Mouse (Mus musculus) forebrain, embryonic 14.5 days (tissue): ENCODE measurements around the gene Mon2. TPM values are rescaled to one million over a fixed set of nuclear protein-coding genes. Genes with fewer than 3 reads are reported as not detected.
A peak's percentile ranks its signal among the peaks of the same experiment; 100 is the strongest.
"Not testable (repeated sequence)": the region's sequence is repeated elsewhere in the genome, so short reads cannot be mapped to it uniquely, and the experiment has no call there.

Experiments
- ATAC-seq: fragments of 200-750 bp; cut with Nextera tagmentation; 2 replicates; pipeline ENCODE4 v1.8.0; 2017; ENCODE audit warnings: mild to moderate bottlenecking, moderate library complexity
- DNase-seq: peaks from one replicate; pipeline ENCODE4 v3.0.0-alpha.2; 2015; ENCODE audit warnings: low spot score
- H3K27ac ChIP-seq: fragments of 300-500 bp; sonication (generic); 2 replicates; pipeline ENCODE4 v1.5.1; 2014; ENCODE audit warnings: low read depth, mild to moderate bottlenecking, control low read depth, low read length, moderate library complexity
- H3K27me3 ChIP-seq: fragments of 300-500 bp; sonication (generic); replicated peaks from 2 replicates; pipeline ENCODE4 v1.6.1; 2014; ENCODE audit warnings: low read length, control low read depth, mixed read lengths; ENCODE audit not compliant: control insufficient read depth, insufficient read depth
- H3K36me3 ChIP-seq: fragments of 300-500 bp; sonication (generic); 2 replicates; pipeline ENCODE4 v1.6.1; 2014; ENCODE audit warnings: low read length, control low read depth; ENCODE audit not compliant: control insufficient read depth, insufficient read depth
- H3K4me1 ChIP-seq: fragments of 300-500 bp; sonication (generic); 2 replicates; pipeline ENCODE4 v1.6.1; 2014; ENCODE audit warnings: antibody characterized with exemption, low read length, control low read depth; ENCODE audit not compliant: control insufficient read depth, insufficient read depth
- H3K4me2 ChIP-seq: fragments of 300-500 bp; sonication (generic); 2 replicates; pipeline ENCODE4 v1.6.1; 2014; ENCODE audit warnings: mild to moderate bottlenecking, control low read depth, low read length
- H3K4me3 ChIP-seq: fragments of 300-500 bp; sonication (generic); 2 replicates; pipeline ENCODE4 v1.5.1; 2014; ENCODE audit warnings: low read depth, low read length, control low read depth
- H3K9ac ChIP-seq: fragments of 300-500 bp; sonication (generic); 2 replicates; pipeline ENCODE4 v1.6.1; 2014; ENCODE audit warnings: mild to moderate bottlenecking, low read length, control low read depth, moderate library complexity
- H3K9me3 ChIP-seq: fragments of 300-500 bp; sonication (generic); replicated peaks from 2 replicates; pipeline ENCODE4 v1.6.1; 2016; ENCODE audit warnings: low read length, control low read depth, mixed read lengths; ENCODE audit not compliant: control insufficient read depth
- WGBS: fragments of 180-500 bp; shearing (Covaris S2); extraction: QIAGEN DNeasy Blood & Tissue Kit; methylation state at CpG from one replicate; pipeline ENCODE4 v1.1.7; 2014; 5-methylcytosine and 5-hydroxymethylcytosine counted together
- polyA plus RNA-seq: library from polyadenylated mRNA; unstranded; fragments of >200 nt; fragmentation: Nextera tagmentation; extraction: Ambion mirVana; gene quantifications from 2 replicates; pipeline ENCODE4 v1.2.1, GENCODE M21; 2014

Mon2 gene
- polyA plus RNA-seq, 1 experiment from 2014 or later: 23.5 TPM

DNA sequence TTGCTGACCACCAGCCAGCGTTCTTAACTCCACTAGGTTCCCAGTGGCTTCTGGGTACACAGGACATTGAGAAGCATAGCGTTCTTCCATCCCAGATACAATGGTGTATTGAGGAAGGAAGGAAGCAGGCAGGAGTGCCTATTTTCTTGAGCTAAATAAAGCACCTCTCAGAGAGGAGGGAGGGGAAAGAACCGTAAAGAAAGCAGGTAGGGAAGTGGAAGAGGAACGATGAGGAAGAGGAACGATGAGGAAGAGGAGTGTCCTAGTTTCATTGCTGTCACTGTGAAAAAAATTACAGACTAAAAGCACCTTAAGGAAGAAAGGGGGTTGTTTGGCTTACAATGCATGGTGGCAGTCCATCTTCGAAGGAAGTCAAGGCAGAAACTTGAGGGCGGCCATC lies 106.1 kb downstream of the Mon2 start:
- WGBS: 89% methylated on average over 7 of the region's 7 CpGs
- ATAC-seq: no peak
- H3K4me1 ChIP-seq: no peaks in the 10 kb centered on the region
- H3K27ac ChIP-seq: no peak overlapping the region
- no peak for DNase-seq
- no peak overlapping the region for H3K9ac ChIP-seq
- H3K27me3 ChIP-seq: no peaks in the 10 kb centered on the region
- H3K4me2 ChIP-seq: no peak overlapping the region
- no peaks in the 10 kb centered on the region for H3K9me3 ChIP-seq
- H3K4me3 ChIP-seq: no peak overlapping the region
- H3K36me3 ChIP-seq: no peaks in the 10 kb centered on the region

DNA sequence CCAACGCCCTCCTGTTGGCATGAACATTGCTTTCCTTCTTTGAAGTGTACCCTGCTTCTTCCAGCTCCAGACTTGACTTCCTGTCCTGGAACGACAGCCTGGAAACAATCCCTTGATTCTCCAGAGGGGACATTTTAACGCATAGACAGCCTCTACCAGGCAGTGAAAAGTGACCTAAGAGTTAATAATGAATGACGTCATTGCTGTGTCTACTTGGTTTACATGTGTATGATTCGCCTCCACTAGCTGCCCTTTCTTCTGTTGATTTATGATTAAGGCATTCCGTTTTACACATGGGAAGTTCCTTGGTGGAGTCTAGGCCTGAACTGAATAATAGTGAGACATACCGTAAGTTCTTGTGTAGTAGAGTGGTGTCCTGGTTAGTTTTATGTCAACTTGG lies 109.9 kb downstream of the Mon2 start:
- 77% methylated on average over 7 of the region's 7 CpGs for WGBS
- H3K27ac ChIP-seq: no peak overlapping the region
- no peaks in the 10 kb centered on the region for H3K9me3 ChIP-seq
- ATAC-seq: no peak
- H3K4me3 ChIP-seq: no peak overlapping the region
- no peaks in the 10 kb centered on the region for H3K27me3 ChIP-seq
- no peak overlapping the region for H3K9ac ChIP-seq
- H3K36me3 ChIP-seq: no peaks in the 10 kb centered on the region
- no peak overlapping the region for H3K4me2 ChIP-seq
- H3K4me1 ChIP-seq: peaks cover 10% of the 10 kb centered on the region
- no peak for DNase-seq

DNA sequence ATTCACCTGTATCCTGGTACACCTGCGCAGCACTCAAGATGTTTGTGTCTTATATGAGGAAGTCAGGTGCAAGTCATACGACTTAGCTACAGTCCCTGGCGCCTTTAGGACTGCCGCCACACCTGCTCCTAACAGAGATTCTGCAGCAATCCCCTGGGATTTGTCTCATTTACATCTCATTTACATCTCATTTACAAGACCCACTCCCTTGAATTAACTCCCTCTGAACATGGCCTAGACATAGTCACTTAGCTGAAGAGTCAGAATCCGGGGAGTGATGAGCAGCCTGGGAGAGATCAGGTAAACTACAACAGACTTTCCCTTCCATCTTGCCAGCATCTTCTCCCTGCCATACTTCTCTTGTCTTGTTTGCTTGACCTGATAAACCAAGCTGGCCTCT lies 110.7 kb downstream of the Mon2 start:
- H3K9ac ChIP-seq, H3K4me1 ChIP-seq, H3K9me3 ChIP-seq, H3K4me2 ChIP-seq, H3K36me3 ChIP-seq, H3K27me3 ChIP-seq, H3K4me3 ChIP-seq, H3K27ac ChIP-seq: not testable (repeated sequence)
- ATAC-seq: peak; percentile 54
- WGBS: 49% methylated on average over 4 of the region's 5 CpGs
- DNase-seq: peak; percentile 64

DNA sequence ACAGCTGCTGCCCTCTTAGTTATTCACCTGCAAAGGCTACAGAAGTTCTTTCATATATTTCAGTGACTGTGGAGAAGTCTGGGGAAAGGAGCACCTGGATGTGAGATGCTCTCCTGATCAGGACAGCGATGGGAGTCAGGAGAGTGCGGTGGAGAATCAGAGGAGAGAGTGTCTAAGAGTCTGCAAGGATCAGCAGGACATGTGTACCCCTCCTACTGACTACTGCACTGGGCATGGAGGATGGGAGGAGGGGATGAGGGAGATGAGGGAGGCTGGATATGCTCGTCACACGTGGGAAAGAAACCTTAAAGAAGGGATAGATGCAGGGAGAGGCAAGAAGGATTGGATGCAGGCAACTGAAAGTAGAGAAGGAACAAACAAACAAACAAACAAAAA lies 112.1 kb downstream of the Mon2 start:
- no peaks in the 10 kb centered on the region for H3K27me3 ChIP-seq
- no peaks in the 10 kb centered on the region for H3K36me3 ChIP-seq
- H3K4me1 ChIP-seq: peaks cover 10% of the 10 kb centered on the region
- peak overlapping the region; percentile 35; the same call in 1 of the 2 replicates for H3K9ac ChIP-seq
- DNase-seq (no peak), ATAC-seq (0 out of 2 replicates have a peak, but pooled peaks have one; percentile 8)
- WGBS: 25% methylated on average over 4 of the region's 4 CpGs
- 0 out of 2 replicates have a peak overlapping the region, but pooled peaks have one; percentile 9 for H3K4me3 ChIP-seq
- H3K4me2 ChIP-seq: peak overlapping the region; percentile 44
- peak overlapping the region; percentile 65; the same call in 1 of the 2 replicates for H3K27ac ChIP-seq
- no peaks in the 10 kb centered on the region for H3K9me3 ChIP-seq

DNA sequence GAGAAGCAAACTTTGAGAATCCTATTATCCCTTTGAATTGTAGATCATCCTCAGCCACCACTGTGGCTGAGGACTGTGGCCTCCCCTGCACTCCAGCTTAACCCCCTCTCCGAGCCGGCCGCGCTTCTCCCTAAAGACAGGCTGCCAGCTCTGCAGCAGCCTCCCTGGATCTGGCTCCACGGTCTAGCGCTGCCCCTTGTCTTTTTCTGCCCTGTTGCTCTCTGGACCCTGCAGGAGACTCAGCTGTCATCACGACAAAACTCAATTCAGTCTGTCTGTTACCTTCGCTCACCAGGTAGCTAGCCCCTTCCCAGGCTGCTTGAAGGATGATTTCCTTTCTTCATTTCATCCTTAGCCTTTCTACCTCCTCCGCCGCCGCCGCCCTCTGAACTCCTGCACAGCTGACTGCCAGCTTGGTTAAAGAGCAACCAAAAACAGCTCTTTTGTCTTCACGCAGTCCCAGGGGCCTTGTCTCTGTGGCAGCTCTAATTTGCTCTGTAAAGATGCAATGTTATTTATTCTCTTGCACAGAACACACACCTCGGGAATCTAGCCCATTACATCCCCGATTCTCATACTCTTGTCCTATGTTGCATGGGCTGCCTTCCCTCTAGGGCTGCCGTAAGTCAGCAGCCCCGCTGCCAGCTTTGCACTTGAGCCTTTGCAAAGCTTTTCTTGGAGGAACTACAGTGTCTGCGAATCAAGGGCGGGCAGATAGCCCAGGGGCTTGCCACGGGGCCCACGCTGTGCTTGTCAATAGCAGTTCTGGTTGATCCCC lies 112.7 kb downstream of the Mon2 start:
- ATAC-seq: peak; percentile 56; the same call in 1 of the 2 replicates
- Histone ChIP-seq H3K9ac (peak overlapping the region; percentile 35), H3K4me1 (peaks cover 10% of the 10 kb centered on the region), H3K27ac (peak overlapping the region; percentile 65; the same call in 1 of the 2 replicates), H3K9me3 (no peaks in the 10 kb centered on the region), H3K27me3 (no peaks in the 10 kb centered on the region), H3K4me2 (peak overlapping the region; percentile 44), H3K4me3 (peak overlapping the region; percentile 9), H3K36me3 (no peaks in the 10 kb centered on the region)
- DNase-seq: peak; percentile 65
- 2% methylated on average over 21 of the region's 21 CpGs for WGBS

DNA sequence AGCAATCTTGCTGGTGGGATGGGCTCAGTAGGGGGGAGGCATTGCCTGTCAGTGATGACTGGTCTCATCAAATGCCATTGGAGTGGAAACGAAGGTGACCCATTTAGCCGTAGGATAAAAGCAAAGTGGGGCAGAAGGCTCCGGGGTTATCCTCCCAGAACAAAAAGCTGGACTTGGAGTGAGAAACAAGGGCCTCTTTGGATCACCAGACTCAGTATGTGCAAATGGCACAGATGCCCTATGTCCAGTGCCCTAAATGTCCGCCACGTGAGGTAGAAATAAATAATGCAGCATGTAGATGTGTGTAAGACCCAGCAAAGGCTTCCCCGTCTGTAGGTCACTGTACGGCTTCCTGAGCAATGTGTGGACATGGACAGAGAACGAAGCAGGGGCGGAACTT lies 113.7 kb downstream of the Mon2 start:
- WGBS: 60% methylated on average over 9 of the region's 9 CpGs
- no peak overlapping the region for H3K27ac ChIP-seq

DNA sequence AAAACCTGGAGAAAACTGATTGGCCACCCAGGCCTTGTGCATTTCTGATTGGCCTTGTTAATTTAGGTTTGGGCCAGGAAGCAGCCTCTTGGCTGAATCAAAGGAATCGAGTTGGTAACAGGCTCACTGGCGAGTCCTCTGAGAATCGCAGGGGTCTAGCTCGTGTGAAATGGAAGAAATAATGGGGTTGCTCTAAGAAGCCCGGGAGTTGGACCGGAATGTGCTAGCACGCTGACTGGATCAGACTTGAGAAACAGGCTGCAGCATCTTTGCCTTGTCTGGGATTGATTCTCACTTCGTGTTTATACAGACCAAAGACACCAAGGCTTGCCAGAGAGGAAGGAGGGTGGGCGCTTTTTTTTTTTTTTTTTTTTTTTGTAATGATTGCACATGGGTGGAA lies 114.8 kb downstream of the Mon2 start:
- DNase-seq: peak; percentile 9
- peaks cover 10% of the 10 kb centered on the region for H3K4me1 ChIP-seq
- H3K4me3 ChIP-seq: no peak overlapping the region
- H3K4me2 ChIP-seq: no peak overlapping the region
- no peak overlapping the region for H3K9ac ChIP-seq
- no peaks in the 10 kb centered on the region for H3K27me3 ChIP-seq
- no peaks in the 10 kb centered on the region for H3K36me3 ChIP-seq
- no peak for ATAC-seq
- H3K27ac ChIP-seq: no peak overlapping the region
- 62% methylated on average over 9 of the region's 9 CpGs for WGBS
- no peaks in the 10 kb centered on the region for H3K9me3 ChIP-seq

More for the DNA sequence above, 113.7 kb downstream of the Mon2 start:
- Histone ChIP-seq H3K27me3 (no peaks in the 10 kb centered on the region), H3K9me3 (no peaks in the 10 kb centered on the region), H3K36me3 (no peaks in the 10 kb centered on the region), H3K4me2 (no peak overlapping the region), H3K4me1 (peaks cover 10% of the 10 kb centered on the region), H3K4me3 (no peak overlapping the region), H3K9ac (no peak overlapping the region)
- ATAC-seq: no peak
- no peak for DNase-seq

DNA sequence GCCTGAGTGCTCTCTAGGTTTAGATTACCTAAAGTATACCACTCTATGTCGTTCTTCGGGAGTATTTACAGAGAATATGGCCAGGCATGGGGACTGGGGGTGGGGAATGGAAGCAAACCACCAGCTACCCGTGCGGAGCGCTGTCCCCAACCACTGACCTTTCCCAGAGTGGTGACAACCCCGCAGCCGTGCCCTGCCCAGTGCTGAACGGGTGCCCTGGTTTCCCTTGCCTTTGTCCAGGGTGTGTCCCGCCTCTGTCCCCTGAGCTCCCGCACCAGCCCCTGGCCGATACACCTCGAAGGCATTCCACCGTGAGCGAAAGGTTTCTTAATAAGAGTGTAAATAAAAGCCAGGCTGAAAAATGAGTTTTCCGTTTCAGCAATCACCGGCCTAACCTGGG lies 115.6 kb downstream of the Mon2 start:
- ATAC-seq: no peak

DNA sequence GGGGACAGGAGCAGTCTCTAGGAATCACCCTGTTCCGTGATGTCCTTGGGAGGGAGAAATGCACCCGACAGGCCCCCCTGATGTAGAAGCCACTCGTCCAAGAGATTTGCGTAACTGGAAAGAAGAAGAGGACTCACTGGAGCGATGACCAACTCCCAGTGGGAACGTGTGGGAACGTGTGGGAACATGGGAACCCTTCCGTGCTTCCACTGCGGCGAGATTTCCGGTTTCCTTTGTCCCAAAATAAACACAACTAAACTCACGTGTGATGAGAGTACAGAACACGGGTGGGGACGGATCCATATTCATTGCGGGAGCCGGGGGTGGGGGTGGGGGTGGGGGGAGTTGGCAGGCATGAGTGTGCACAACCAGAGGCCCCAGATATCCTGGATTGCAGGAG lies 116.1 kb downstream of the Mon2 start:
- no peaks in the 10 kb centered on the region for H3K27me3 ChIP-seq
- H3K4me1 ChIP-seq: peaks cover 10% of the 10 kb centered on the region
- 87% methylated on average over 16 of the region's 16 CpGs for WGBS
- no peaks in the 10 kb centered on the region for H3K36me3 ChIP-seq
- H3K9me3 ChIP-seq: no peaks in the 10 kb centered on the region
- H3K4me3 ChIP-seq: no peak overlapping the region
- no peak for DNase-seq
- H3K4me2 ChIP-seq: no peak overlapping the region
- no peak for ATAC-seq
- no peak overlapping the region for H3K9ac ChIP-seq
- H3K27ac ChIP-seq: no peak overlapping the region

More for the DNA sequence above, 115.6 kb downstream of the Mon2 start:
- Histone ChIP-seq H3K4me2 (no peak overlapping the region), H3K4me1 (peaks cover 10% of the 10 kb centered on the region), H3K27me3 (no peaks in the 10 kb centered on the region), H3K27ac (no peak overlapping the region), H3K36me3 (no peaks in the 10 kb centered on the region), H3K4me3 (no peak overlapping the region), H3K9ac (no peak overlapping the region), H3K9me3 (no peaks in the 10 kb centered on the region)
- no peak for DNase-seq
- WGBS: 78% methylated on average over 16 of the region's 16 CpGs
